Mouse (Mus musculus) E14TG2a.4 (cell line): ENCODE measurements around the gene Zfp131.

Experiments used
- H3K27me3 ChIP-seq: 2 replicates; pipeline ENCODE4 v1.6.1; 2014; ENCODE audit warnings: low read length, control low read depth; ENCODE audit not compliant: insufficient read depth
- H3K36me3 ChIP-seq: 2 replicates; pipeline ENCODE4 v1.6.1; 2014; ENCODE audit warnings: low read length, control low read depth; ENCODE audit not compliant: insufficient read depth
- H3K4me1 ChIP-seq: replicated peaks from 2 replicates; pipeline ENCODE4 v1.6.1; 2014; ENCODE audit warnings: low read depth, low read length, control low read depth
- H3K4me3 ChIP-seq: replicated peaks from 2 replicates; pipeline ENCODE4 v1.5.1; 2014; ENCODE audit warnings: mild to moderate bottlenecking, low read length
- H3K9me3 ChIP-seq: 2 replicates; pipeline ENCODE4 v1.6.1; 2014; ENCODE audit warnings: low read length, control low read depth
- CTCF ChIP-seq: conservative IDR thresholded peaks from 2 replicates; pipeline ENCODE4 v1.5.1; 2014; ENCODE audit warnings: low read length
- NANOG ChIP-seq: IDR thresholded peaks from 2 replicates; pipeline ENCODE4 v1.6.1; 2014; ENCODE audit warnings: borderline replicate concordance, low read length, mixed read lengths
- POU5F1 ChIP-seq: IDR thresholded peaks from 2 replicates; pipeline ENCODE4 v1.6.1; 2014; ENCODE audit warnings: low read length, borderline replicate concordance

Zfp131 gene

GRCm38 (mm10) chr13:119741390-119742237 lies 49.1 kb downstream of the Zfp131 start:
- TF ChIP-seq CTCF: no peak
- no peak for TF ChIP-seq NANOG
- TF ChIP-seq POU5F1: no peak
- Histone ChIP-seq H3K27me3 (0 out of 2 replicates have a peak, but pooled peaks cover 3% of the 10 kb centered on the region), H3K9me3 (no peaks in the 10 kb centered on the region), H3K4me1 (peaks cover 31% of the 10 kb centered on the region), H3K4me3 (peak overlapping the region; percentile 52), H3K36me3 (no peaks in the 10 kb centered on the region)

- H3K9me3 ChIP-seq: no peaks in the 10 kb centered on the region
- no peak for TF ChIP-seq NANOG
- TF ChIP-seq CTCF: no peak
- TF ChIP-seq POU5F1: no peak
- H3K4me1 ChIP-seq: peaks cover 8% of the 10 kb centered on the region
- no peak overlapping the region for H3K4me3 ChIP-seq
- no peaks in the 10 kb centered on the region for H3K36me3 ChIP-seq
- peaks cover 11% of the 10 kb centered on the region for H3K27me3 ChIP-seq
Observed at GRCm38 (mm10) chr13:119731448-119731847, 59.2 kb downstream of the Zfp131 start.

GRCm38 (mm10) chr13:119729406-119729805 lies 61.3 kb downstream of the Zfp131 start:
- TF ChIP-seq NANOG (no peak), CTCF (no peak), POU5F1 (no peak)
- peaks cover 8% of the 10 kb centered on the region for H3K4me1 ChIP-seq
- no peaks in the 10 kb centered on the region for H3K36me3 ChIP-seq
- H3K4me3 ChIP-seq: no peak overlapping the region
- H3K27me3 ChIP-seq: peaks cover 11% of the 10 kb centered on the region
- no peaks in the 10 kb centered on the region for H3K9me3 ChIP-seq

- no peaks in the 10 kb centered on the region for H3K36me3 ChIP-seq
- TF ChIP-seq NANOG: no peak
- TF ChIP-seq CTCF: no peak
- no peak for TF ChIP-seq POU5F1
- H3K4me1 ChIP-seq: peaks cover 8% of the 10 kb centered on the region
Observed at GRCm38 (mm10) chr13:119727608-119728387, 62.9 kb downstream of the Zfp131 start.

GRCm38 (mm10) chr13:119724541-119724940 lies 66.1 kb downstream of the Zfp131 start:
- Histone ChIP-seq H3K36me3 (no peaks in the 10 kb centered on the region), H3K4me1 (peaks cover 8% of the 10 kb centered on the region), H3K9me3 (no peaks in the 10 kb centered on the region), H3K27me3 (peaks cover 11% of the 10 kb centered on the region), H3K4me3 (no peak overlapping the region)
- TF ChIP-seq CTCF: no peak
- no peak for TF ChIP-seq NANOG
- TF ChIP-seq POU5F1: no peak

More at GRCm38 (mm10) chr13:119727608-119728387, 62.9 kb downstream of the Zfp131 start:
- Histone ChIP-seq H3K27me3 (peaks cover 11% of the 10 kb centered on the region), H3K4me3 (peak overlapping the region; percentile 50), H3K9me3 (no peaks in the 10 kb centered on the region)

GRCm38 (mm10) chr13:119723368-119723767 lies 67.3 kb downstream of the Zfp131 start:
- Histone ChIP-seq H3K9me3 (no peaks in the 10 kb centered on the region), H3K27me3 (peaks cover 11% of the 10 kb centered on the region), H3K4me1 (peaks cover 8% of the 10 kb centered on the region), H3K36me3 (no peaks in the 10 kb centered on the region), H3K4me3 (no peak overlapping the region)
- no peak for TF ChIP-seq NANOG
- TF ChIP-seq POU5F1: no peak
- no peak for TF ChIP-seq CTCF

- Histone ChIP-seq H3K9me3 (no peaks in the 10 kb centered on the region), H3K4me1 (peaks cover 4% of the 10 kb centered on the region), H3K36me3 (no peaks in the 10 kb centered on the region), H3K27me3 (peaks cover 5% of the 10 kb centered on the region), H3K4me3 (no peak overlapping the region)
- TF ChIP-seq NANOG (no peak), POU5F1 (no peak), CTCF (no peak)
Observed at GRCm38 (mm10) chr13:119722447-119722846, 68.2 kb downstream of the Zfp131 start.

- TF ChIP-seq POU5F1 (no peak), CTCF (no peak), NANOG (no peak)
- Histone ChIP-seq H3K27me3 (no peaks in the 10 kb centered on the region), H3K36me3 (peaks cover 2% of the 10 kb centered on the region; the same call in 1 of the 2 replicates), H3K9me3 (no peaks in the 10 kb centered on the region), H3K4me3 (no peak overlapping the region), H3K4me1 (no peaks in the 10 kb centered on the region)
Observed at GRCm38 (mm10) chr13:119716105-119716504, 74.6 kb downstream of the Zfp131 start.
